Mouse (Mus musculus): ENCODE data around the gene Por. TPM values are rescaled to one million over a fixed set of nuclear protein-coding genes. Genes with fewer than 3 reads are reported as not detected.

The Por gene
- polyA plus RNA-seq, 1 experiment from 2014 or later: 91.6 TPM

GRCm38 (mm10) chr5:135680967-135681545, 11.2 kb downstream of the Por start:
- ATAC-seq (ENCODE audit: low FRiP score): no peak
- Histone ChIP-seq H3K4me3 (replicated peaks) (no peak overlapping the region), H3K27me3 (replicated peaks) (no peaks in the 10 kb centered on the region), H3K4me1 (peaks cover 4% of the 10 kb centered on the region), H3K4me2 (no peak overlapping the region), H3K9me3 (replicated peaks) (no peaks in the 10 kb centered on the region), H3K9ac (replicated peaks) (no peak overlapping the region), H3K36me3 (no peaks in the 10 kb centered on the region), H3K27ac (replicated peaks) (0 out of 2 replicates have a peak overlapping the region, but pooled peaks have one; percentile 6)
- 67% methylated on average over 6 of the region's 6 CpGs for WGBS

- H3K9me3 ChIP-seq (replicated peaks): no peaks in the 10 kb centered on the region
- no peaks in the 10 kb centered on the region for H3K27me3 ChIP-seq (replicated peaks)
- H3K4me3 ChIP-seq (replicated peaks): no peak overlapping the region
- 98% methylated on average over 5 of the region's 5 CpGs for WGBS
- no peaks in the 10 kb centered on the region for H3K36me3 ChIP-seq
- H3K4me2 ChIP-seq: no peak overlapping the region
- 0 out of 2 replicates have a peak, but pooled peaks cover 2% of the 10 kb centered on the region for H3K4me1 ChIP-seq
- no peak overlapping the region for H3K9ac ChIP-seq (replicated peaks)
- no peak overlapping the region for H3K27ac ChIP-seq (replicated peaks)
- ATAC-seq (ENCODE audit: low FRiP score): no peak
Observed at GRCm38 (mm10) chr5:135682009-135682408, 12.2 kb downstream of the Por start.

DNA sequence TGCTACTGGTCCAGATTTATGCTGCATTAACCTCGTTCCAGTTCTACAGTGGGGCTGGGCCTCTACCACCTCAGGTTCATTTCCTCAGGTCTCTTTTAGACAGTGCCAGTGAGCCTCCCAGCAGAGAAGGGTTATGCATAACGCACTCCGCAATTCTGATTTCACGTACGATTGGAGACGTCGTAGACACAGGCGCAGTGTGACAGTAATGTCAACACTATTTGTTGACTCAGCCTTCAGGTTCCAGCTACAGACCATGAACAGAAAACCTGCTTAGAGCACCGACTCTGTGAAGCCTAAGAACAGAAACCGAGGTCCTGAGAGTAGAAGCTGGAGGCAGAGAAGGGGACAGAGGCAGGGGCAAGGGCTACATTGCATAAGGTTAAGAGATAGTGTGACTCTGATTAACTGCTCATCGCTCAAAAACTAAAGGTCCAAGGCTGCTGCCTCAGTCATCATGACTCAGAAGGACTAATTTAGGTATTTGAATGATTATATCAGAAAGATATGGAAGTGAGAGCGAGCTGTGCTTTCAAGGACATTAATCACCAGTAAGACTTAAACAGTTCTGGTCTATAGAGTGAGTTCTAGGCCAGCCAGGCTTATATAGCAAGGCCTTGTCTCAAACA, 13.2 kb downstream of the Por start:
- H3K4me3 ChIP-seq (replicated peaks): no peak overlapping the region
- no peak overlapping the region for H3K9ac ChIP-seq (replicated peaks)
- no peaks in the 10 kb centered on the region for H3K36me3 ChIP-seq
- H3K27me3 ChIP-seq (replicated peaks): no peaks in the 10 kb centered on the region
- 88% methylated on average over 12 of the region's 12 CpGs for WGBS
- no peak overlapping the region for H3K4me2 ChIP-seq
- peaks cover 5% of the 10 kb centered on the region for H3K4me1 ChIP-seq
- no peaks in the 10 kb centered on the region for H3K9me3 ChIP-seq (replicated peaks)
- no peak for ATAC-seq (ENCODE audit: low FRiP score)
- H3K27ac ChIP-seq (replicated peaks): no peak overlapping the region

GRCm38 (mm10) chr5:135690401-135690800, 20.6 kb downstream of the Por start:
- Histone ChIP-seq H3K4me1 (peaks cover 34% of the 10 kb centered on the region), H3K9ac (replicated peaks) (peak overlapping the region; percentile 79; the same call in 1 of the 2 replicates), H3K4me3 (replicated peaks) (peak overlapping the region; percentile 84), H3K27me3 (replicated peaks) (no peaks in the 10 kb centered on the region), H3K9me3 (replicated peaks) (no peaks in the 10 kb centered on the region), H3K27ac (replicated peaks) (no peak overlapping the region), H3K4me2 (peak overlapping the region; percentile 94), H3K36me3 (no peaks in the 10 kb centered on the region)
- no peak for ATAC-seq (ENCODE audit: low FRiP score)
- WGBS: 72% methylated on average over 5 of the region's 5 CpGs

GRCm38 (mm10) chr5:135691266-135691665, 21.4 kb downstream of the Por start:
- ATAC-seq (ENCODE audit: low FRiP score): no peak
- 0 out of 2 replicates have a peak overlapping the region, but pooled peaks have one; percentile 1 for H3K4me2 ChIP-seq

DNA sequence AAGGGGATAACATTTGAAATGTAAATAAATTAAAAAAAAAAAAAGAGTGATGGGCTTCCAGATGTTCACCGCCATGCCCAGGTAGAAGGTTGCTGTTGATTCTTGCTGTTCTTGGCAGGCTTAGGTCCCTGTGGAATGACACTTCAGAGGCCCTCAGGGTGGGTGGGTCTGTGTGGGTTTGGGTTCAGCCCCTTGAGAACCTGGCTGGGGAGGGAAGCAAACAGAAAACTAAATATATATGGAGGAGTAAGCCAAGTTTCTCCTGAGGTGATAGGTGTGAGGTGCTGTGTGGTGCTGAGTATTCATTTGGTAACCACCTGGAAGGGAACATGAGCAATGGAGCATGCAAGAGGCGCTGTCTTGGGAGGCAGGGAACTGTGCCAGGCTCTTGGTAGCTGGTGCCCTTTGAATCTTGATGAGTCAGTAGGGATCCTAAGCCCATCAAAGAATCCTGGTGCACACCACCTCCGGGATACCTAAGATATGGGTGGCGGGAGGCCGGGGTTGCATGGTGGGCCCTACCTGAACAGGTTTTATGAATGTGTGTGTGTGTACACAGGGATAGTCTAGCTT, 23.5 kb downstream of the Por start:
- no peak for ATAC-seq (ENCODE audit: low FRiP score)
- Histone ChIP-seq H3K27ac (replicated peaks) (no peak overlapping the region), H3K4me1 (peaks cover 30% of the 10 kb centered on the region), H3K4me2 (no peak overlapping the region), H3K4me3 (replicated peaks) (no peak overlapping the region), H3K9ac (replicated peaks) (no peak overlapping the region), H3K36me3 (no peaks in the 10 kb centered on the region; the same call in 1 of the 2 replicates), H3K9me3 (replicated peaks) (no peaks in the 10 kb centered on the region), H3K27me3 (replicated peaks) (no peaks in the 10 kb centered on the region)
- WGBS: 97% methylated on average over 5 of the region's 5 CpGs

More at GRCm38 (mm10) chr5:135691266-135691665, 21.4 kb downstream of the Por start:
- H3K4me3 ChIP-seq (replicated peaks): 0 out of 2 replicates have a peak overlapping the region, but pooled peaks have one; percentile 2
- no peaks in the 10 kb centered on the region for H3K36me3 ChIP-seq
- no peak overlapping the region for H3K27ac ChIP-seq (replicated peaks)
- 83% methylated on average over 4 of the region's 4 CpGs for WGBS
- H3K9ac ChIP-seq (replicated peaks): no peak overlapping the region
- no peaks in the 10 kb centered on the region for H3K27me3 ChIP-seq (replicated peaks)
- no peaks in the 10 kb centered on the region for H3K9me3 ChIP-seq (replicated peaks)
- peaks cover 36% of the 10 kb centered on the region for H3K4me1 ChIP-seq

DNA sequence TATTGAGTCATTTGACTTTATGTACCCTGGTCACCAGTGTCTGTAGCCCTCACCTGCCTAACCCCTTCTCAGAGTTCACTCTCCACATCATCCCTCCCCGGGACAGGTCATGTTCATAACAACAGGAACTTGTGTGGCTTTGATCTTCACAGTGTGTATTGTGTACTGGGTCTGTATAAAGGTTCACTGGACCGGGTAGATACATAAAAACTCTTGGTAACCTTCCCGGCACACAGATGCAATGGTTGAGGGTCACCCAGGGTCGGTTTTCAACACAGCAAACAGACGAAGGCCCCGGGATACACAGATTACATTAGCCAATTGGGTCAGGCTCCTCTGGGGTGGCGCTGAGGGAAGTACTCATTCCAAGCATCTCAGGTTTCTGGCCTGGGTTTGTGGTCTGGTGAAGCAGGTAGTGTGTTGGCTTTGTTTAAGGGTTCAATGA, 25.5 kb downstream of the Por start:
- Histone ChIP-seq H3K36me3 (peaks cover 10% of the 10 kb centered on the region; the same call in 1 of the 2 replicates), H3K4me3 (replicated peaks) (no peak overlapping the region), H3K4me2 (no peak overlapping the region), H3K27ac (replicated peaks) (no peak overlapping the region), H3K9me3 (replicated peaks) (no peaks in the 10 kb centered on the region), H3K27me3 (replicated peaks) (no peaks in the 10 kb centered on the region), H3K4me1 (peaks cover 21% of the 10 kb centered on the region), H3K9ac (replicated peaks) (no peak overlapping the region)
- no peak for ATAC-seq (ENCODE audit: low FRiP score)
- 71% methylated on average over 7 of the region's 7 CpGs for WGBS

- Histone ChIP-seq H3K27me3 (replicated peaks) (no peaks in the 10 kb centered on the region), H3K4me2 (no peak overlapping the region), H3K4me1 (0 out of 2 replicates have a peak, but pooled peaks cover 4% of the 10 kb centered on the region), H3K27ac (replicated peaks) (no peak overlapping the region), H3K36me3 (peaks cover 28% of the 10 kb centered on the region), H3K9ac (replicated peaks) (no peak overlapping the region), H3K9me3 (replicated peaks) (no peaks in the 10 kb centered on the region), H3K4me3 (replicated peaks) (no peak overlapping the region)
- ATAC-seq (ENCODE audit: low FRiP score): no peak
- WGBS: 81% methylated on average over 5 of the region's 5 CpGs
Observed at GRCm38 (mm10) chr5:135697711-135698111, 27.9 kb downstream of the Por start.

- H3K9me3 ChIP-seq (replicated peaks): no peaks in the 10 kb centered on the region
- no peak overlapping the region for H3K27ac ChIP-seq (replicated peaks)
- no peak overlapping the region for H3K4me3 ChIP-seq (replicated peaks)
- 0 out of 2 replicates have a peak, but pooled peaks cover 4% of the 10 kb centered on the region for H3K4me1 ChIP-seq
- H3K36me3 ChIP-seq: peaks cover 28% of the 10 kb centered on the region
- no peak for ATAC-seq (ENCODE audit: low FRiP score)
- no peak overlapping the region for H3K9ac ChIP-seq (replicated peaks)
- no peaks in the 10 kb centered on the region for H3K27me3 ChIP-seq (replicated peaks)
- over 99% methylated on average over 4 of the region's 4 CpGs for WGBS
- H3K4me2 ChIP-seq: no peak overlapping the region
Observed at GRCm38 (mm10) chr5:135701601-135702000, 31.8 kb downstream of the Por start.

DNA sequence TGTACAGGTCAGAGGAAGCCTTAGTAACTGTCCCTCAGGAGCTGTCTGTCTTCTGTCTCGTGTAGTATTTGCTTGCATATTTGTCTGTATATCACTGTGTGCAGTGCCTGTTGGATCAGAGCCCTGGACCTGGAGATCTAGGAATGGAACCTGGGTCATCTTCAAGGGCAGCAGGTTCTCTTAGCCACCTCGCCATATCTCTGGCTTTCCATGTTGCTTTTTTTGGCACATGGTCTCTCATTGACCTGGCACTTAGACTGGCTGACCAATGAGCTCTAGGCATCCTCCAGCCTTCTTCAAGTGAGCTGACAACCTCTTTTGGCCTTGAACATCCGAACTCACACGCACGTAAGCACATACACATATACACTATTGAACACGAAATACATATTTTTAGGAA, 32.4 kb downstream of the Por start:
- 92% methylated on average over 6 of the region's 6 CpGs for WGBS
- Histone ChIP-seq H3K27me3 (replicated peaks) (no peaks in the 10 kb centered on the region), H3K4me3 (replicated peaks) (no peak overlapping the region), H3K36me3 (peaks cover 30% of the 10 kb centered on the region), H3K4me1 (0 out of 2 replicates have a peak, but pooled peaks cover 4% of the 10 kb centered on the region), H3K9me3 (replicated peaks) (no peaks in the 10 kb centered on the region), H3K4me2 (no peak overlapping the region), H3K27ac (replicated peaks) (no peak overlapping the region), H3K9ac (replicated peaks) (no peak overlapping the region)
- ATAC-seq (ENCODE audit: low FRiP score): no peak

DNA sequence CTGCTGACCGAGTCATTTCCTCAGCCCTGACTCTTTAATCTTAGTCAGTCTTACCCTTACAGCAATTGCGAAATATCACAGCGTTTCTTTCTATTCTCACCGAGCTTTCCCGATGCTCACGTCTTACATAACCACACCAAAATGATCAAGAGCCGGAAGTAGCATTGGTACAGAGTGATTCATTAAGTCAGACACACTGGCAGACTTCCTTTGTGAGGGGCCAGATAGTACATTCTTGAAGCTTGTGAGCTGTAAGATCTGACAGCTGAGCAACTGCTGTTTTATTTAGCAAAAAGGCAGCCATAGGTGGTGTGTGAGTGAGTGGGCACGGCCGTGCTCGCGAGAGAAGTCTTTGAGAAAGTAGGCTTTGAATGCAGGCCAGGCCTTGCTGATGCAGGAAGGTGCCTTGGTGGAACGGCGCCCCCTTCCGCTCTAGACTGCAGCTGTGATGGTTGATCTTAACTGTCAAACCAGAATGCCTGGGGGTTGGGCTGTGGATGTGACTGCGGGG, 32.9 kb downstream of the Por start:
- WGBS: 81% methylated on average over 15 of the region's 15 CpGs
- no peaks in the 10 kb centered on the region for H3K9me3 ChIP-seq (replicated peaks)
- no peaks in the 10 kb centered on the region for H3K27me3 ChIP-seq (replicated peaks)
- no peak for ATAC-seq (ENCODE audit: low FRiP score)
- H3K4me3 ChIP-seq (replicated peaks): no peak overlapping the region
- H3K4me2 ChIP-seq: no peak overlapping the region
- no peak overlapping the region for H3K9ac ChIP-seq (replicated peaks)
- no peak overlapping the region for H3K27ac ChIP-seq (replicated peaks)
- peaks cover 36% of the 10 kb centered on the region for H3K36me3 ChIP-seq
- H3K4me1 ChIP-seq: 0 out of 2 replicates have a peak, but pooled peaks cover 4% of the 10 kb centered on the region

All from neural tube, embryonic 15.5 days (tissue).